Mouse (Mus musculus): ENCODE measurements around the gene Hist1h2be. TPM values are rescaled to one million over a fixed set of nuclear protein-coding genes. Genes with fewer than 3 reads are reported as not detected.
A peak's percentile ranks its signal among the peaks of the same experiment; 100 is the strongest.
"Not testable (repeated sequence)": the region's sequence is repeated elsewhere in the genome, so short reads cannot be mapped to it uniquely, and the experiment has no call there.

Hist1h2be gene
- total RNA-seq, 2 experiments from 2014 or later, result 18.8 to 19.8 TPM

GRCm38 (mm10) chr13:23575271-23575851, 45.6 kb downstream of the Hist1h2be start, which contains the start of gene Hist1h3d:
TSS of gene Hist1h3d (plus strand) at chr13:23575763.
- DNase-seq, result peak; percentile 73 to 74
- intact Hi-C loops (cut with DNase I), result no loop called here

- not testable (repeated sequence) for DNase-seq
- intact Hi-C loops (cut with DNase I), result loop anchor here (1.0 kb wide), 1 partner anchor 47 kb away; the partner anchor contains the start of gene Hist1h2be
These were observed 46.3 kb downstream of the Hist1h2be start for GRCm38 (mm10) chr13:23574546-23575170.

- intact Hi-C loops (cut with DNase I), result loop anchor here (1.0 kb wide), 1 partner anchor 47 kb away; the partner anchor contains the start of gene Hist1h2be
- peak; percentile 91 to 92 for DNase-seq
These were observed 46.9 kb downstream of the Hist1h2be start, which contains the start of the genes Hist1h2bf and Hist1h2ad for GRCm38 (mm10) chr13:23573898-23574524. TSS of gene Hist1h2bf (minus strand) at chr13:23574196. TSS of gene Hist1h2ad (plus strand) at chr13:23574381.

- intact Hi-C loops (cut with DNase I); DNase-seq: not testable (repeated sequence)
These were observed 47.7 kb downstream of the Hist1h2be start for GRCm38 (mm10) chr13:23573034-23573897.

- intact Hi-C loops (cut with DNase I), result no loop called here
- DNase-seq, result no peak
These were observed 48.5 kb downstream of the Hist1h2be start for GRCm38 (mm10) chr13:23572218-23573033.

- intact Hi-C loops (cut with DNase I); DNase-seq: not testable (repeated sequence)
These were observed 49.3 kb downstream of the Hist1h2be start for GRCm38 (mm10) chr13:23571504-23572217.

- peak; percentile 81 to 82 for DNase-seq
- intact Hi-C loops (cut with DNase I), result no loop called here
These were observed 49.9 kb downstream of the Hist1h2be start, which contains the start of the genes Hist1h2ae and Hist1h2bg for GRCm38 (mm10) chr13:23571022-23571503. TSS of gene Hist1h2ae (minus strand) at chr13:23571220. TSS of gene Hist1h2bg (plus strand) at chr13:23571396.

- DNase-seq; intact Hi-C loops (cut with DNase I): not testable (repeated sequence)
These were observed 50.5 kb downstream of the Hist1h2be start for GRCm38 (mm10) chr13:23570261-23571021.

- intact Hi-C loops (cut with DNase I), result no loop called here
- DNase-seq, result no peak
These were observed 56.4 kb downstream of the Hist1h2be start for GRCm38 (mm10) chr13:23564482-23564881.

- intact Hi-C loops (cut with DNase I), result no loop called here
- DNase-seq, result peak; percentile 62 to 70
These were observed 58.0 kb downstream of the Hist1h2be start for GRCm38 (mm10) chr13:23562699-23563462.

- peak; percentile 96 for DNase-seq
- intact Hi-C loops (cut with DNase I), result not testable (repeated sequence)
These were observed 58.9 kb downstream of the Hist1h2be start, which contains the start of gene Hist1h3e for GRCm38 (mm10) chr13:23561883-23562659. TSS of gene Hist1h3e (minus strand) at chr13:23562369.

- intact Hi-C loops (cut with DNase I); DNase-seq: not testable (repeated sequence)
These were observed 59.4 kb downstream of the Hist1h2be start for GRCm38 (mm10) chr13:23561531-23561882.

- intact Hi-C loops (cut with DNase I); DNase-seq: not testable (repeated sequence)
These were observed 60.2 kb downstream of the Hist1h2be start for GRCm38 (mm10) chr13:23560699-23561098.

GRCm38 (mm10) chr13:23556906-23557305, 64.0 kb downstream of the Hist1h2be start:
- intact Hi-C loops (cut with DNase I), result no loop called here
- no peak for DNase-seq

GRCm38 (mm10) chr13:23555839-23556416, 65.0 kb downstream of the Hist1h2be start:
- intact Hi-C loops (cut with DNase I), result no loop called here
- DNase-seq, result peak; percentile 85

Data from heart, postnatal 10 days (tissue).